Mouse (Mus musculus) cerebellum, adult 11 months (tissue): ENCODE measurements around the gene Tent5c.

Experiments used
- DNase-seq: peaks from one replicate; pipeline ENCODE4 v3.0.0; 2022

Gene Tent5c

DNA sequence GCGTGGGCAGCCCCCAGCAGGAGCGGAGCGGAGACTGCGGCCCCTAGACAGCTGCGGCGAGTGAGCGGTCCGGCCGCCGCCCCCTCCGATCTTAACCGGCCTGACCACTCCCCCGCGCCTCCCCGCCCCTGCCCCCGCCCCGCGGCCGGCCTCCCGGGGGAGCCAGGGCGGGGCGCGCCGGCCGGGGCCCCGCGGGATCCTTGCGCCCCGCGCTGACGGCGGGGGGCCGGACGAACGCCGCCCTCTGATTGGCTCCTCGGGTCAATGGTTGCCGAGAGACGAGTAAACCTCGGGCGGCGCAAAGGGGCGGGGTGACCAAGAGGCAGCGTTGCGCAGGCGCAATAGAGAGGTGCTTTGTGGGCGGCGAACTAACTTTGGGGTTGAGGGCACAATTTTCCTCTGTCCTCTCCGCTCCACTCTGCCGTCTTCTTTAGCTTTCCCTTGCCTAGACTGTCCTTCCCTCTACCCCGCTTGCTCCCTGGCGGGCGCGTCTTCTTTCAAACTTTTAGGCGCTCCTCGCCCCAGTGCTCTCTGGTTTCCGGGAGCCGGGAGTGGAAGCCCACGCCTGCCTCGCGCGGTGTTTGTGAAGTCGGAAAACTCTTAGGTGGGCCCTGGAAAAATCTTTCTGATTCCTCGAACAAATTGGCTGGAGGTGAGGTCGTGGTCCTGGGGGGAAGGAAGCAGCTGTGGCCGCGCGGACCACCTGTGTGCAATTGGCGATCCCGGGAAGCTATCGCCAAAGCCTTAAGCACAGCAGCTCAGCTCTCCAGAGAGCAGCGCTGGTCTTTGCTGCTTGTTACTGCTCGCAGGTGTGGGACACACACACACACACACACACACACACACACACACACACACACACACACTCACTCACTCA lies at the start of gene Tent5c:
TSS of gene Tent5c (minus strand) at position 192 of the 877 bp plus-strand sequence.
- peak; percentile 45 for DNase-seq

DNA sequence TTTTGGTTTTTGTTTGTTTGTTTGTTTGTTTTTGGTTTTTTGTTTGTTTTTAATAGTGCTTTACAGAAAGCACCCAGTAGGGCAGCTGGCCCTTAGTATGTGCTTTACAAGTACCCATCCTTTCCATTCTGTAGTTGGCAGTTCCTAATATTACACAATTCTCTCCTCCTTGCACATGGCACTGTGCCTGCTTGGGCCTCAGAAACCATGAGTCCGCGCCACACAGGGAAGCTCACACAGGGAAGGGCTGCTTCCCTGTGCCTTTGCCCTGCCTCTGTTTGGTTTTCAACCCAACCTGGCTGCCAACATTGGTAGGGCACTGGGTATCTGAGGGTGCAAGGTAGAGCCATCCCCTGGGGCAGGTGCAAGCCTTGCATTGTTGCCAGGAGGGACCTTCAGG lies 47.6 kb upstream of the Tent5c start:
- no peak for DNase-seq

DNA sequence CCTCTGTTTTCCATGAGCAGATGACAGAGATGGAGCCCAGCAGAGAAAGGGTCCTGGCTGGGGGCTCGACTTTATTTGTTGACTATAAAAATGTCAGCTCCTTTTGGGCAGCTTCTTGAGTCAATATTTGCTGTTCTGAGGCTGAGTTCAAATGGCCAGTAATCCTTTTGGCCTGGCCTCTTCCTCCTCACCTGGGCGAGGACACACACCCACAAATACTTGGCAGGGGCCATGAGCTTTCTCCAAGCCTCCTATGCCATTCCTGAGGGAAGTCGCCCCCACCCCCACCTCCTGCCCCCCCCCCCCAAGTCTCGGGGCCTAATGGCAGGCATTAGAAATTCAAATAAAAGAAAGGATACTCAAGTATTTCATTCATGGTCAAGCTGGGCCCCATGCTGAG lies 46.8 kb upstream of the Tent5c start:
- no peak for DNase-seq

DNA sequence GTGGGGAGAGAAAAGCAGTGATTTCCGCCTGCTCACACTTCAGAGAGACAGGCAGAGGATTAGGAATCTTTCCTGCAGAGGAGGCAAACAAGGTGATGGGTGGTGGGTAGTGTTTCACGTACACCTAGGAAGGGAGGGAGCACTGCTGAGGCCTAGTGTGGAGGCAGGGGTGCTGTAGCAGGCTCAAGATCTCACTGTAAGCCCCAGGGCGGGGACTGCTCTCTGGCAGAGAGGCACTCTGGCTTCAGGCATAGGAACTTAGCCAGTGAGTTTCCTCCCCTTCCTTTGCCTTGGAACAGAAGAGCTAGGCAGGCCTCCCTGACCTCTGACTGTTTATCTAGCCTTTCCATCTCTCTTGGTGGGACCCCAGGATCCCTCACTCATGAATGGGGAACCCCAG lies 46.2 kb upstream of the Tent5c start:
- no peak for DNase-seq

DNA sequence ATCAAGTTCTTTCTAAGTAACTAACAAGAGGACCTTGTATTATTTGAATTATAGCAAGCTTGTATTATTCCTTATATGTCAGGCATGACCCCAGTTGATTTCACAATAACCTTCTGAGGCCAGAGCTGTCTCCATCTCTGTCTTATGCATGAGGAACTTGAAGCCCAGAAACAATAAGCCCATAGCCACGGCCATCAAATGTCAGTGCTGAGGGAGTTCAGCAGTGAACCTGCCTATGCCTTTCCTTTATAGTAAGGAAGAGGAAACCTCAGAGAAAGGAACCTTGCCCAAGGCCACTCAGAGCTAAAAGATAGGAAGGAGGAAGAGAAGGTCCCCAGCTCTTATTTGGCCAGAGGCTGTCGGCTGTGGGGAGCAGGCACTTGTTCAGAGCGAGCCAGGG lies 45.3 kb upstream of the Tent5c start:
- no peak for DNase-seq

DNA sequence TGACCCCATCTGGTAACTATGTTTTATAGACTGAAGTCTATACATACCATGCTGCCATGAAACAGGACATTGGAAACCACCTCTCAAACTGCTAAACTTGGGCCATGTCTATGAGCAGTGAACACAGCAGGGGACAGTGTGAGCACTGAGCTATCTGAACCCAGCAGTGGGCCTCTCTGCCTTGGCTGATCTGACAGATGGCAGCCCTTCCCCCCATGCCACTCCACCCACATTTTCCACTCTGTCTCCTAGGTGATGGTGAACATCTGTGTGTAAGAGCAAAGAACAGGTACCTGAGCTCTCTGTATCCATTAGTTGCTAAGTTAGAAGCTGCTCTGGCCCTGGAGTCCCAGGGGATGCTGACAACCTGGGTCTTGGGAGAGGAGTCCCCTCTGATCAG lies 44.3 kb upstream of the Tent5c start:
- no peak for DNase-seq

DNA sequence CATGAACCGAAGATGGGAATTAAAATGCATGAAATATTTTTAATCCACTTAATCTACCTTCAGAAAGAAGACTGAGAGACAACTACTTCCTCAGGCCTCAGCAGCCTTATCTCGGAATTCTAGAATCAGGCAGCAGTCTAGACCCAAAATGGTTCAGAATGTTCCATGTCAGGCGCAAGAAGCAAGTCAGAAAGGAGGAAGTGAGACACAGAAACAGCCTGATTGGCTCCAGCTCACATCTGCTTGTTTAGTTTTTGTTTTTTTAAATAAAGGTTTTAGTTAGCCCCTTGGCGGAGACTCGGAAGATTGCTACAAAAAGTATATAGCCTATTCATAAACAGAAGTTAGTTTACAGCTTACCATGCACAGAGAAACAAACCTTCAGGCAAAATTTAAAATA lies 41.8 kb upstream of the Tent5c start:
- no peak for DNase-seq

DNA sequence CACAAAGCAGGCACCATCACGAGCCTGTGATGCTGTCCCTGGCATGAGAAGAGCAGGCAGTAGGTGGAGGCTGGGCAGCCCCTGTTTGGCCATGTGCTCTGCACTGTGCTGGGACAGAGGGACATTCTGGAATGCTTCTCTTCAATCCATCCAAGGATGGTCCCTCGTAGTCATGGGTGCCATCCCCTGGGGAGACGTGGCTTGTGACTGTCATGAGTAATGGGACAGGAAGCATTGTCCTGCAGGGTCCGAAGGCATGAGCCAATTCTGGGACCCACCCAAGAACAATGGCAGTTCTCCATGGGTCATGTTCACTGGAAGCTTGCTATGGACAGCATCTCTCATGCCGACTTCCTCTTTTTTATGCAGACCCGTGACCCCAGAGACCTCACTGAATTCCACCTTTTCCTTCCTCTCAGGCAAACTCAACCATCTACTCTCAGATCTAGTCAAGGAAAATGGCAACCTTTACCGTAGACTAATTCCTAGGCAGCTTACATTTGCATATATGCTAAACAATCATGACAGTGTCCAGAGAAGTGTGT lies 41.2 kb upstream of the Tent5c start:
- no peak for DNase-seq

DNA sequence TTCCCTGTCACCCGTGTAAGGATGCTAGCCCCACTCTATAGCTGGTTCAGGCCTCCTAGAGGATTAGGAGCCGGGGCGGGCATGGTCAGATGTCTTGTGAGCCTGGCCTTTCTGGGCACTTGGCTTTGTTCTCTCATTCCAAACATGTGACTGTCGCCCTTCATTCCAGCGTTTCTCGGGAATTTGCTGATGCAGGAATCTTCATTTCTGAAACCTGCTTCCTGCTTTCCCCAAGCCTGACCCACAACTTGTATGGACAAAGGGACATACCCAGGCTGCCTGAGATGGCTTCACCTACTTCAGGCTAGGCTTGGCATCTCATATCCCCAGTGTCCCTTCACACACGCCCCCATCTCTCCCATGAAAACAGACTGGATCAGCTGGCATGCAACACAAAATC lies 33.5 kb upstream of the Tent5c start:
- DNase-seq, result no peak

DNA sequence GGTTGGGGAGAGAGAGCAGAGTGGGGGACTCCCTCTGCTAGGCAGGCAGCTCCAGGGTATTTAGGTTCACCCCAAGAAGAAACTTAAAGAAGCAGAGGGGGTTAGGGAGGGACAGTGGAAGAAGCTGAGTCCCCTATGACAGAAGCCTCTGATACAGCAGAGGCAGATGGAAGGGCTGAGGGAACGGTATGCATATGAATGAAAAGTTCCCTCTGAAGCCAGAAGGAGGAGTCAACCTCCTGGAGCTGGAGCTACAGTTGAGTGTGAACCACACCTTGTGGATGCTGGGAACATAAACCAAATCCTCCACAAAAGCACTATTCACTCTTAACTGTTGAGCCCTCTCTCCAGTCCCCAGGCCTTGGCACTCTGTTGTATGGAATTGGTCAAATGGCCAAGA lies 32.5 kb upstream of the Tent5c start:
- no peak for DNase-seq

DNA sequence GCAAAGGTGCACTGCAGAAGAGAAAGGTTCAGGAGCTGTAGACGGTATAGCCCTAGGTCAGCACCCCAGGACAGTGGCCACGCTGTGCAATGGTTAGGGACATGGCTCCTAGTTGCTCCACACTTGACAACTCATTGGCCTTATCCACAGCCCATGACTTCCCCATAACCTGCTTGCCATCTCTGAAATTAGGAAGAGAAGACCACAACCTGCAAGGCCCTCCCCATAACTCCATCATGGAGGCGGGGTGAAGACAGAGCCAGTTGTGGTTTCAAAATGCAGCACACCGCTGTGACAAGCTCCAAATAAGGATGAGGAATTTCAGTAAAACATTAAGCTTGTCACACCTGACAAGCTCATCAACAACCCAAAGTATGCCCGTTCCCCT lies 26.6 kb upstream of the Tent5c start:
- DNase-seq, result no peak

DNA sequence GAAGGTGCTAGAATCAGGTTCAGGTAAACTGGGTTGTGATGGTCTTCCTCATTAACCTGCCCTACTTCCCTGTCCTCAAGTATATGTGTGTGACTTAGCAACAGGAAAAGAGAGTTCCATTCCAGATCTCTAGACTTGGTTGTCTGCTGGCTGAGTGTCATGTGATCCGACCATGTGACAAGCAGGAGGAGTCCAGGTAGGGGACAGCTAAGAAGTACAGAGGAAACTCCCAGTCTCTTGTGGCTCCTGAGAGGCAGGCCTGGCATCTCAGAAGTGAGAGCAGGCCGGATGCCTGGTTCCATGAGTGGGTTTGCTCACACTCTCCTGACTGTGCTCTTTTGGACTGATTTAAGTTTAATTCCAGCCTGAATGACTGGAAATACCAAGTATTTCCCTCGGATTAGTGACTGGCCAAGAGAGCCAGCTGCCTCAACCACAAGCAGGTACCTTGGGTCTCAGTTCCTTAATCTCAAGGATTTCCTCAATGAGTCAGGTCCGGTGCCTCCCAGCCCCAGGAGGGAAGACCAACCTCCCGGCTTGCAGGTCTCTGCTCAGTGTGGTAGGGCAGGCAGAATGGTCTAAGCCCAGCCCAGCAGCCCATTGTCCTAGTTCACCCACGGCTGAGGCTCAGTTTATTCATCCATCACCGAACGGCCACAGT lies 26.1 kb upstream of the Tent5c start:
- DNase-seq, result no peak

DNA sequence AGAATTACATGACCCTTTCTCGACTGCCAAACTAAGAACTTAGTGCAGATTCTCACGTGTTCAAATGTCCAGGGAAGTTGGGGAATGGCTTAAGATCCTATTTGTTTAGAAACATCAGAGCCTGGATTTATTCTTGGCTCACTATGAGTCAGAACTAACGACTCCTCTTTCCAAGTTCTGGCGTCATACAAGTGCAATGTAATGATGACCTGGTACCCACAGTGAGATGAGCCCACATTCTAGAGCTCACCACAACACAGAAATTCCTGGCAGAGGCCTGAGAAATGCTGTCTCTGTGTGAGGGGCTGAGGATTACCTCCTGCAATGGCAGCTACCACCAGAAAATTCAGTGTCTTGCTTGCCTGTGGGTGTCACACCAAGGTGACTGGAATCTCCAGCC lies 18.1 kb upstream of the Tent5c start:
- no peak for DNase-seq

DNA sequence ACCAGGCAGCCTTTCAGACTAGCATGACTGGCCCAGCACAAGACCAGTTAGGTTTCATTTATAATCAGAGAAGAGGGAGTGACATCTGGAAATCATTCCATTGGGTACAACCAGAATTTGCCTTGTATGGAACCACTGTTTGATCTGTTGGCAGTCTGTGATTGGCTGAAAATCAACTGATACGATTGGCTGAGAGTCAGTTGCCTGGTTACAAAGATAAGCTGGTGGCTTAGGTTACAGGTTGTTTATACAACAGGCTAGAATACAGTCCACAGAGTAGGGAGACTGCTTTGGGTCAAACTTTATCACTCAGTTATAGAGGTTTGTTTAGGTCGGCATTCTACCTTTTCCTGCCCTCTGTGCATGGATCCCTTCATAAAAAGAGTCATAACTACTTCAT lies 17.6 kb upstream of the Tent5c start:
- DNase-seq, result no peak

DNA sequence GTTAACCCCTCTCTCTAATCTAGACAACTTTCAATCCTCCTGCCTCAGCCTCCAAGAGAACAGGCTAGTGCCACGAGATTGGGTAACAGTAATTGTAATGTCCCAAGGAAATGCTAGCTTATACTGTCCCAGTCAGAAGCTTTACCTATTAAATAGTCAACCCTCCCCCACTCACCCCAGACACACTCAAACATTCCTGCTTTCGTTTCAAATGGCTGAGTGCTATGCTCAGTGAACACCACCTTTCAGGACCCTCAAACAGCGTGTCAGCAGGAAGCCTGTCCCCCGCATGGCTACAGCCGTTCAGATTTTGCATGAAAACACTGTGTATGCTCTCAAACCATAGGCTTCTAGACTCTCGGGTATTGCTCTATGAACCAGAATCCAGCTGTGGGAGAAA lies 14.8 kb upstream of the Tent5c start:
- DNase-seq, result no peak

DNA sequence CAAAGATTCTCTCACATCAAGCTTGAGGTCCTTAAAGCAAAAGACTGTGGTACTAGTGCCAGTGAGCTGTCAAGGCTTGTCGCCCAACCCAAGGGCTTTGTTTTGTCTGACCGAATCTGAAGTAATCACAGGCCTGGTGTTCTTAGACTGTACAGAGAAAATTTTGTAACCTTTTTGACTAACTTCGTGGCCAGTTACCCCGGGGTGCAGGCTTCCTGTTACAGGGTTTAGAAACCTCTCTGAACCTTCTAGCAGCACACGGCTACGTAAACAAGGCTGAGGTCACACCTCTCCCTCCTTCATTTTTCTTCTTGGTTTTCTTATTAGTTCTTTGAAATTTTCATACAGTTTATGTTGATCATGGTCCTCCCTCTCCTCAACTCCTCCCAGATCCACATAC lies 13.4 kb upstream of the Tent5c start:
- DNase-seq, result no peak

DNA sequence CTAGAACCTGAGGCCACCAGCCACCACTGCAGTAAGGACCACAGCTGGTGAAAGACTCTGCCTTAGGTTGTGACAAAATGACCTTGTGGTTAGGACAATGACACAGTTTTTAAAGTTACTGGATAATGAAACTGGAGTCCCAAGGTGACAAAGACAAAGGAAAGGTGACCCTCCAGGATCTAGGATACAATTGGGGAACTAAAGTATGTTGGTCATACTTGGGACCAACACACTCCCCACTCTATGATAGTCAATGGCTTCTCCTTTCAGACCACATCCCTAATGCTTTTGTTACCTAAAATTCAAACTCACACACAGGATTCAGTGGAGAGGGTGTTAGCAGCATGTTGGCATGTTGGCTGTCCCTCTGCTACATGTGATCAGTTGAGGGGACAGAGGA lies 12.8 kb upstream of the Tent5c start:
- DNase-seq, result no peak

DNA sequence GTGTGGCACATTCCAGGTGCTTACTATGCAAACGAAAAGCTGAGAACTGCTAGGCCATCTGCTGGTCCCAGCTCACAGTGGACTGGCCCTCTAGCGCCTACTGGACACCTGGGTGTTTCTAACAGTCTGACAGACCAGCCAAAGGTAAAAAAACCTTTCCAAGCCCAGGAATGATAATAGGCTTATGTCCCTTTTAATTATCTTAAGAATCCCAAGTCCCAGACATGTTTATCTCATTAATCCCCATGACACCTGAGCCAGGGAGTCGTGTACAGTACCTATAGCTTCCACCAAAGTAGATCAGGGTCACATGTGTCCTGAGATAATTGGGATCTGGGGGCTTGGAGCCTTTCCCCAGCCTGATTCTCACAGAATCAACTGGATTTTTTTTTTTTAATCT lies 7.0 kb upstream of the Tent5c start:
- DNase-seq, result no peak

DNA sequence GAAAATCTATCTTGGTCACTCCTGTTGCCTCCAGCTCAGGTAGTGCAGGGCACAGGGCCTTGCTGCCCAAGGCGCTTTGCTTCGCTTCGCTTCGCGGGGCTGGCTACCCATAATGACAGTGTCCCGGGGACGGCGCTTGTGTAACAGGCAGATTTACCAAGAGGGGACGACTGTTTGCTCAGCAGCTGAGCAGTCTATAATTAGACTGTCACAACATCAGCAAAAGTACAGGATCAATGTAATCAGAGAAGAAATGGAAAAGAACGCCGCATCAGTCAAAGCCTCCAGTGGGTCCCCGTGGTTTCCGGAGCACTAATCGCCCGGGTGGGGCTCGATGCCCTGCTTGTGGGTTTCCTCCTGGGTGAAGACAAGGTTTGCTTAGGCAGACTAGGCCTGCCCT lies 6.3 kb upstream of the Tent5c start:
- DNase-seq, result no peak

DNA sequence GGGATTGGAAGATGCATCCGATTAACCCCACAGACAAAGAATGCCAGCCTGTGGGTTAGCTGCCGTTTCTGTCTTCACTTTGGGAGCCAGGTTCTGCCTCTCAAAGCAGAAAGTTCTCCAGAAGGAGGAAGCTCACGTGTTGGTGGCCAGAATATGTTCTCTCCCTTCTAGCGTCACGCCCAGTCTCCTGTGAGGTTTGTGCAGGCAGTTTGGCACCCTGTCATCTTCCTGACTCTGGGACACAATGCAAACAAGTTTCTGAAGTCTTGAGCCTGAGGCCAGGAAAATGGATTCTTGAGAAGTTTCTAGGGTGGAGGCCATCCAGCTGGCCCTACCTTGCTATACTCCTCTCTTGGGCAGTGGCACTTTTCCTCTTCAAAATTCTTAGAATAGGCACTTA lies 5.8 kb upstream of the Tent5c start:
- DNase-seq, result no peak

DNA sequence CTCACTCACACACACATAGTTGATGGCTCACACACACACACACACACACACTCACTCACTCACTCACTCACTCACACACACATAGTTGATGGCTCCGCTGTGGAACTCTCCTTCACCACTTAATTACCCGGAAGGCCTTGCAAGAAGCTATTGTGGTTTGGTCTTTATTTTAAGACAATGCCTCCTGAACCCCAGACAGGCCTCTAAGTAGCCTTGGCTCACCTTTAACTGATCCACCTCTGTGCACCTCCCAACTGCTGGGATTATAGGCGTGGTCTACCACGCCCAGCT lies 831 bp upstream of the Tent5c start:
- no peak for DNase-seq

DNA sequence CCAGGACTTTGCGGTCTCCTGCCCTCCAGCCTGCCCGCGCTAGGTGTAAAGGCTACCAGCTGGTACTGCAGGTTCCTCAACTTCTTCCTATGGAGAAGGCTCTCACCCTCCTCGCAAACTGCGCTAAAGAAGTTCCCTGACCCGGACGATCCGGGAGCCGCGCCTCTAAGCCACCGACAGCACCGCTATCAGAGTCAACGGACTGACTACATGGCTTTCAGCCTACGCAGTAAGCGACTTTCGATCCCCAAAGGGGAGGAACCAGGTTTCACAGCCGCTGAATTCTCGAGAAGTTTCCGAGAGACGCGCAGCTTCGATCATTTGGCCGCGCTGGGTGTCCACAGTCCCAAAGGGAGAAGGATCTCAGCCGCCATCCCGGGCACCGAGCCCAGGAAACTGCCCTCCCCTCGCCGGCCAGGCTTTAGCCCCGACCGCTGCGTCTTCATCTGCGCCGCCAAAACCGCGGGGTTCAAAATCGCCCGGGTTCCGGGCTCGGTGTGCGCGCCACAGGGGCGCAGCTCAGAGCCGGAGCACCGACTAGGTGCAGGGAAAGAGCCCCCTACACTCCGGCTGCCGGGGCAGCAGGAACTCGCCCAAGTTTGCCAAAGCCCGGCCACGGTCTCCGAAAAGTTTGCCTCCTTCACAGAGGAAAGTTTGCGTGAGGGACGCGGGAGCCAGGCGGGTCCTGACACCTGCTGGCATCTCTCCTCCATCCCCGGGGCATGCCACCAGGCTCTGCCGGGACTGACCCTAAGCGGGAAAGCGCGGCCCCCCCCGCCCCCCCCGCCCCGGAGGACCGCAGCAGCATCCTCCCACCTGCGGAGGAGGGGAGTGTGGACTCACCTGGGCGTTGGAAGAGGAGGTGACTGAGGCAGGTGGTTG lies 632 bp downstream of the Tent5c start:
- DNase-seq, result no peak

DNA sequence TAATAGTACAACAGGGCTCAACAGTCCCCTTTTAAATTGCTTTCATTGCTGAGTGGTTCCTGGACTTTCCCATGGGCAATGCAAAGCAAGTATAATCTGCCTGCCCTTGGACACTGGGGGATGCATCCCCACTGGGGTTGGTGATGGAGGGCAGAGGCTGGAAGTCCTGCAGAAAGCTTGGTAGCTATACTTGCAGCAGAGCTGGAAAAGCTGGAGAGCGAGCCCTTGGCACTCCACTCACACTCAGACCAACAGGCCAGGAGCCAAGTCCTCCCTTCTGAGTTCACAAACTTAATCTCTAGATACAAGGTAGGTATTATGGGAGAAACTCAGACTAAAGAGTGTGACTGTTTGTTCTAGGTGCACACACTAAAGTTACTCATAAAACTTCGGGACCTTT lies 2.1 kb downstream of the Tent5c start:
- no peak for DNase-seq
